In the genomic region with DNA sequence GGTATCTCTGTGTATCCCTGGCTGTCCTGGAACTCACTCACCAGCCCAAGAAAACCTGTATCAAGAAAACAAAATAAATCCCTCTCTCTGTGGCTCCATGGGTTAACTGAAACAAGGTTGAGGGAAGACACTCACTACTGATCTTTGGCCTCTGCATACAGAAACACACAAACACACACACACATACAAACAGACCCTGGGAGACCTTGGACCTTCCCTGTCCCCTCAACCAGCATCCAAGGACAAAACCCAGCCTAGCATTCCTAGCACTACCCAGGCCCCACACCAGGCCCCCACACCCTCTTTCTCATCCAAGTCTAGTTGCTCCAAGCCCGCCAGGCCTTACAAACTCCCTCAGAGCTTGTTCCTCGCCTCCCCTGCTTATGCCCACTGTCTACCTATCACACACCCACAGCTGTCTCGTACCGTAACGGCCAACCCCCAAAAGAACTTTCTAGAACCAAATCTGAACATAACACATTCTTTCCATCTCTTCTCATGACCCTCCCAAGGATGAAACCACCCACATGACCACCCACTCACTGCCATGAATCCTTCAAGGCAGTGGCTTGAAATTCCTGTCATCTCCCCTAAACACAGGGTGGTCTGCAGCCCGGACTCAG, we compare ENCODE assay signal across 9 mouse cellular contexts. TPM values are rescaled to one million over a fixed set of nuclear protein-coding genes. Genes with fewer than 3 reads are reported as not detected.
A peak's percentile ranks its signal among the peaks of the same experiment; 100 is the strongest.
DNase-seq lines count a peak whose midpoint lies in the region; ATAC-seq and TF ChIP-seq lines count a peak whose summit lies in the region.
"Had no signal": no experiment of that assay in that cellular context is flagged by ENCODE, and none has a peak within 500 bp of the region (broad histone marks: within the 10 kb centered on the region; RNA-seq: fewer than 3 reads in every experiment).

No protein-coding gene starts in this region.

- no peak overlapping the region for H3K9ac ChIP-seq in kidney, embryonic 14.5 days (ENCODE audit: low read depth, low read length)
- H3K9ac ChIP-seq in limb, embryonic 11.5 days (ENCODE audit: low read length): no peak overlapping the region
- H3K9ac ChIP-seq in stomach, embryonic 15.5 days: no peak overlapping the region
- no peak overlapping the region for H3K9ac ChIP-seq in forebrain, embryonic 13.5 days

- ATAC-seq in kidney, embryonic 14.5 days (ENCODE audit: low FRiP score, low TSS enrichment): no peak
- no peak for ATAC-seq in limb, embryonic 11.5 days (ENCODE audit: insufficient number of reproducible peaks, low FRiP score, low TSS enrichment, low read depth)
- ATAC-seq in stomach, embryonic 15.5 days (ENCODE audit: insufficient read depth, low FRiP score, low read depth): no peak
- ATAC-seq in forebrain, embryonic 13.5 days: no peak

- peaks cover 66% of the 10 kb centered on the region for H3K4me1 ChIP-seq in kidney, embryonic 14.5 days (ENCODE audit: control insufficient read depth, insufficient read depth, low read length)
- H3K4me1 ChIP-seq in kidney, adult 2 months (ENCODE audit: control insufficient read depth, insufficient read depth, low read length): peaks cover 23% of the 10 kb centered on the region
- peaks cover 69% of the 10 kb centered on the region for H3K4me1 ChIP-seq in spleen, adult 2 months (ENCODE audit: control insufficient read depth, insufficient read depth, insufficient read length)
- peaks cover 40% of the 10 kb centered on the region for H3K4me1 ChIP-seq in limb, embryonic 11.5 days (ENCODE audit: control insufficient read depth, insufficient read depth, low read length)
- H3K4me1 ChIP-seq in stomach, embryonic 15.5 days: peaks cover 61% of the 10 kb centered on the region
- peaks cover 59% of the 10 kb centered on the region for H3K4me1 ChIP-seq in forebrain, embryonic 13.5 days

- no peak for TF ChIP-seq POLR2A in kidney, adult 2 months (IDR thresholded peaks at IDR 0.05; ENCODE audit: low read depth, low read length)
- no peak for TF ChIP-seq POLR2A in spleen, adult 2 months (IDR thresholded peaks at IDR 0.05; ENCODE audit: low read depth, low read length)

- no peaks in the 10 kb centered on the region for H3K27me3 ChIP-seq in kidney, embryonic 14.5 days (ENCODE audit: control insufficient read depth, insufficient read depth, low read length)
- no peaks in the 10 kb centered on the region for H3K27me3 ChIP-seq in kidney, adult 2 months (replicated peaks; ENCODE audit: control insufficient read depth, insufficient read depth, low read length)
- H3K27me3 ChIP-seq in spleen, adult 2 months (ENCODE audit: control insufficient read depth, insufficient read depth, low read length): no peaks in the 10 kb centered on the region
- no peaks in the 10 kb centered on the region for H3K27me3 ChIP-seq in limb, embryonic 11.5 days (ENCODE audit: control insufficient read depth, insufficient read depth, low read length)
- no peaks in the 10 kb centered on the region for H3K27me3 ChIP-seq in stomach, embryonic 15.5 days (replicated peaks)
- no peaks in the 10 kb centered on the region for H3K27me3 ChIP-seq in forebrain, embryonic 13.5 days

- no peak overlapping the region for H3K4me3 ChIP-seq in kidney, embryonic 14.5 days (ENCODE audit: low read length)
- no peak overlapping the region for H3K4me3 ChIP-seq in kidney, adult 2 months (ENCODE audit: insufficient read depth, low read depth, low read length)
- no peak overlapping the region for H3K4me3 ChIP-seq in spleen, adult 2 months (ENCODE audit: extremely low read depth, insufficient read depth, insufficient read length)
- H3K4me3 ChIP-seq in limb, embryonic 11.5 days (ENCODE audit: low read depth, low read length): no peak overlapping the region
- no peak overlapping the region for H3K4me3 ChIP-seq in stomach, embryonic 15.5 days (replicated peaks)
- no peak overlapping the region for H3K4me3 ChIP-seq in forebrain, embryonic 13.5 days

- no peaks in the 10 kb centered on the region for H3K9me3 ChIP-seq in kidney, embryonic 14.5 days (ENCODE audit: control insufficient read depth, low read length)
- no peaks in the 10 kb centered on the region for H3K9me3 ChIP-seq in limb, embryonic 11.5 days (ENCODE audit: control insufficient read depth, low read length)
- no peaks in the 10 kb centered on the region for H3K9me3 ChIP-seq in stomach, embryonic 15.5 days
- H3K9me3 ChIP-seq in forebrain, embryonic 13.5 days (replicated peaks): no peaks in the 10 kb centered on the region

- peak overlapping the region; percentile 80; the same call in 1 of the 2 replicates for H3K27ac ChIP-seq in kidney, embryonic 14.5 days (ENCODE audit: low read depth, low read length)
- no peak overlapping the region for H3K27ac ChIP-seq in kidney, adult 2 months (ENCODE audit: insufficient read depth, low read depth, low read length)
- H3K27ac ChIP-seq in spleen, adult 2 months (ENCODE audit: insufficient read depth, low read length): peak overlapping the region; percentile 93
- peak overlapping the region; percentile 73; the same call in 1 of the 2 replicates for H3K27ac ChIP-seq in limb, embryonic 11.5 days (replicated peaks; ENCODE audit: low read depth, low read length)
- peak overlapping the region; percentile 83; the same call in 1 of the 2 replicates for H3K27ac ChIP-seq in stomach, embryonic 15.5 days
- H3K27ac ChIP-seq in forebrain, embryonic 13.5 days: no peak overlapping the region

- no peak overlapping the region for H3K4me2 ChIP-seq in kidney, embryonic 14.5 days (replicated peaks; ENCODE audit: low read depth, low read length)
- no peak overlapping the region for H3K4me2 ChIP-seq in limb, embryonic 11.5 days (ENCODE audit: low read depth, severe bottlenecking)
- H3K4me2 ChIP-seq in stomach, embryonic 15.5 days: no peak overlapping the region
- no peak overlapping the region for H3K4me2 ChIP-seq in forebrain, embryonic 13.5 days

- DNase-seq in kidney, adult 2 months: no peak
- no peak for DNase-seq in spleen, adult 2 months (ENCODE audit: low read depth in 1 of 2, low spot score in 2 of 2)
- DNase-seq in spleen, adult 12 weeks (ENCODE audit: low spot score): no peak
- no peak for DNase-seq in limb, embryonic 11.5 days (ENCODE audit: low spot score)
- DNase-seq in urinary bladder, adult 18-20 months (ENCODE audit: low spot score in 2 of 2): no peak
- DNase-seq: cerebellum, adult 11-12 months had no signal

- no peak for TF ChIP-seq CTCF in kidney, adult 2 months (conservative IDR thresholded peaks at IDR 0.05; ENCODE audit: insufficient read depth, insufficient read length, low read depth, low read length)
- no peak for TF ChIP-seq CTCF in spleen, adult 2 months (IDR thresholded peaks at IDR 0.05; ENCODE audit: extremely low read depth, insufficient read depth, insufficient read length, insufficient replicate concordance)

- 69% methylated on average over 6 of the region's 6 CpGs for WGBS in kidney, embryonic 14.5 days
- 81% methylated on average over 6 of the region's 6 CpGs for WGBS in kidney, adult 2 months
- WGBS in spleen, adult 2 months: 67% methylated on average over 6 of the region's 6 CpGs
- 88% methylated on average over 6 of the region's 6 CpGs for WGBS in limb, embryonic 11.5 days
- WGBS in stomach, embryonic 15.5 days: 66% methylated on average over 6 of the region's 6 CpGs
- WGBS in forebrain, embryonic 13.5 days: 94% methylated on average over 6 of the region's 6 CpGs

- no peaks in the 10 kb centered on the region for H3K36me3 ChIP-seq in kidney, embryonic 14.5 days (ENCODE audit: control insufficient read depth, insufficient read depth, low read length)
- H3K36me3 ChIP-seq in kidney, adult 2 months (ENCODE audit: control insufficient read depth, insufficient read depth, low read length): no peaks in the 10 kb centered on the region
- no peaks in the 10 kb centered on the region for H3K36me3 ChIP-seq in spleen, adult 2 months (ENCODE audit: control insufficient read depth, insufficient read depth, low read length)
- H3K36me3 ChIP-seq in limb, embryonic 11.5 days (ENCODE audit: control insufficient read depth, insufficient read depth, low read length): no peaks in the 10 kb centered on the region
- no peaks in the 10 kb centered on the region for H3K36me3 ChIP-seq in stomach, embryonic 15.5 days
- H3K36me3 ChIP-seq in forebrain, embryonic 13.5 days (ENCODE audit: poor library complexity, severe bottlenecking): no peaks in the 10 kb centered on the region

RNA-seq across cellular contexts. Expression of a gene that starts 16.2 kb away (rescaled TPM):
- 6.3 and 8.2 TPM in 2 replicates for polyA plus RNA-seq in kidney, embryonic 14.5 days (2014; fragmentation: Nextera tagmentation; extraction: Ambion mirVana)
- polyA plus RNA-seq in kidney, adult 2 months (2012; rRNA removed): 28.1 and 30.3 TPM in 2 replicates
- 53.8 and 67.1 TPM in 2 replicates for polyA plus RNA-seq in spleen, adult 2 months (2012; rRNA removed)
- polyA plus RNA-seq in limb, embryonic 11.5 days (2014; fragmentation: Nextera tagmentation; extraction: Ambion mirVana): 6.8 and 7.3 TPM in 2 replicates
- polyA plus RNA-seq in stomach, embryonic 15.5 days (2015; fragmentation: Nextera tagmentation; extraction: Ambion mirVana): 7.0 and 7.8 TPM in 2 replicates
- 8.7 and 8.8 TPM in 2 replicates for polyA plus RNA-seq in forebrain, embryonic 13.5 days (2015; fragmentation: Nextera tagmentation; extraction: Ambion mirVana)

RNA-seq across cellular contexts. Expression of a gene that starts 31.5 kb away (rescaled TPM):
- 10.4 and 12.0 TPM in 2 replicates for polyA plus RNA-seq in kidney, embryonic 14.5 days (2014; fragmentation: Nextera tagmentation; extraction: Ambion mirVana)
- 11.6 and 15.1 TPM in 2 replicates for polyA plus RNA-seq in kidney, adult 2 months (2012; rRNA removed)
- polyA plus RNA-seq in spleen, adult 2 months (2012; rRNA removed): 1.8 and 2.4 TPM in 2 replicates
- polyA plus RNA-seq in limb, embryonic 11.5 days (2014; fragmentation: Nextera tagmentation; extraction: Ambion mirVana): 9.8 and 10.1 TPM in 2 replicates
- 7.1 and 7.2 TPM in 2 replicates for polyA plus RNA-seq in stomach, embryonic 15.5 days (2015; fragmentation: Nextera tagmentation; extraction: Ambion mirVana)
- 19.3 and 25.1 TPM in 2 replicates for polyA plus RNA-seq in forebrain, embryonic 13.5 days (2015; fragmentation: Nextera tagmentation; extraction: Ambion mirVana)

Comparison
In these comparisons a context has a peak if more than half of its experiments do, and no peak if none do; other contexts are left out.
1. H3K27ac ChIP-seq: peak in kidney, embryonic 14.5 days (single experiment), spleen, adult 2 months (single experiment), limb, embryonic 11.5 days (single experiment) and stomach, embryonic 15.5 days (single experiment); none in kidney, adult 2 months (single experiment) and forebrain, embryonic 13.5 days (single experiment).